Mouse (Mus musculus) forebrain, postnatal 0 days (tissue): ENCODE measurements at regions not wholly inside any gene's neighbourhood (a gene's known extent, or its start where the extent isn't known, plus 50 kb on each side); places are given as distances from the start of the nearest gene placed in this dataset.

ENCODE experiments used
- ATAC-seq: fragments of 200-750 bp; cut with Nextera tagmentation; 2 replicates; pipeline ENCODE4 v1.8.0; 2017; ENCODE audit warnings: mild to moderate bottlenecking, moderate library complexity
- DNase-seq: peaks from one replicate; pipeline ENCODE4 v3.0.0-alpha.2; 2015
- H3K27ac ChIP-seq: fragments of 300-500 bp; sonication (generic); 2 replicates; pipeline ENCODE4 v1.5.1; 2014; ENCODE audit warnings: low read depth, mild to moderate bottlenecking, antibody characterized with exemption, low read length, moderate library complexity, mixed read lengths
- H3K27me3 ChIP-seq: fragments of 300-500 bp; sonication (generic); 2 replicates; pipeline ENCODE4 v1.6.1; 2014; ENCODE audit warnings: mild to moderate bottlenecking, low read length, mixed read lengths; ENCODE audit not compliant: insufficient read depth
- H3K36me3 ChIP-seq: fragments of 300-500 bp; sonication (generic); 2 replicates; pipeline ENCODE4 v1.6.1; 2014; ENCODE audit warnings: mild to moderate bottlenecking, moderate library complexity; ENCODE audit not compliant: insufficient read depth
- H3K4me1 ChIP-seq: fragments of 300-500 bp; sonication (generic); 2 replicates; pipeline ENCODE4 v1.6.1; 2014; ENCODE audit warnings: antibody characterized with exemption; ENCODE audit not compliant: insufficient read depth
- H3K4me2 ChIP-seq: fragments of 300-500 bp; sonication (generic); 2 replicates; pipeline ENCODE4 v1.6.1; 2014; ENCODE audit warnings: low read depth, mild to moderate bottlenecking, moderate library complexity
- H3K4me3 ChIP-seq: fragments of 300-500 bp; sonication (generic); 2 replicates; pipeline ENCODE4 v1.5.1; 2014; ENCODE audit warnings: low read depth, low read length, mixed read lengths
- H3K9ac ChIP-seq: fragments of 300-500 bp; sonication (generic); 2 replicates; pipeline ENCODE4 v1.6.1; 2014; ENCODE audit warnings: mild to moderate bottlenecking
- H3K9me3 ChIP-seq: fragments of 300-500 bp; sonication (generic); 2 replicates; pipeline ENCODE4 v1.6.1; 2016; ENCODE audit warnings: low read length
- CTCF ChIP-seq: sonication (generic); IDR thresholded peaks from 2 replicates; pipeline ENCODE4 v1.5.1; 2016; ENCODE audit warnings: antibody characterized with exemption, control low read depth, low read depth
- WGBS: fragments of 180-500 bp; shearing (Covaris S2); extraction: QIAGEN DNeasy Blood & Tissue Kit; methylation state at CpG from one replicate; pipeline ENCODE4 v1.1.7; 2014; 5-methylcytosine and 5-hydroxymethylcytosine counted together

DNA sequence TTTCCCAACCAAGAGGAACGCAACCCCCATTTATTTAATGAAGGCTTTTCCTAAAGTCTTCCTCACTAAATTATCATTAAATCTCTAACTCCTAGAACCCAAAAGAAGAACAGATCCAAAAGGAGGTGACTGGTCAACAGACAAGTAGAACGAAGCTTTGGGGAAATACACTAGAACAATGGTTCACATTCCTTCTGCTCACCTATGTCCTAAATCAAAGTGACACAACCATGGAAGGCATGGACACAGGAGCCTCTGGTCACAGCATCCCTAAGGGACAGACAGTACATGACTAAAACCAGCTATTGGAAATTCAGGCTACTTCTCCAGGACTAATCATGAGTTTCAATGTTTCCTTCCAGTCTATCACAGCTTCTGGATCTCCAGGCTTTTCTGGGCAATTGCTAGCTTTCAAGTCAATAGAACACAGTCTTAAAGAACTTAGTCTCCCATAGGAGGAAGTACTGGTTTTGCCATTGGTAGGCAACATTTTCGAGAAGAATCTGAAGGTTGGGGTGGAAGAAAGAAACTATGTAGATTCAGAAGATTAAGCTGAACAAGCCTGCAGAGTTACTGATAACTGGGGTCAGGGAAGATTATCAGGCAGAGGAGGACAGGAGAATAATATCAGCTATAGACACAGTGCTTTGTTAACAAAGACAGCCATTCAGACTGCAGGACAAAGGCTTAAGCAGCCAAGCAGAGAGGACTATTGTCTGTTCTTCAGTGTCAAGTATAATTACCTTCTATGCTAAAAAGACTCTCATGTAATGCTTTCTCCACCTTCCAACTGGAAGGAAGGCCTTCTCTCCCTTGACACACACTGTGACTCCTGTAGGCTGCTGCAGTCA lies 65.9 kb upstream of the Vtcn1 start:
- H3K9me3 ChIP-seq, result no peaks in the 10 kb centered on the region
- no peak for DNase-seq
- H3K4me1 ChIP-seq, result no peaks in the 10 kb centered on the region
- WGBS, result 68% methylated on average over 3 of the region's 3 CpGs
- no peak for ATAC-seq
- no peaks in the 10 kb centered on the region for H3K36me3 ChIP-seq
- TF ChIP-seq CTCF, result no peak
- no peak overlapping the region for H3K4me2 ChIP-seq
- H3K9ac ChIP-seq, result no peak overlapping the region
- H3K27ac ChIP-seq, result no peak overlapping the region
- H3K27me3 ChIP-seq, result no peaks in the 10 kb centered on the region
- H3K4me3 ChIP-seq, result no peak overlapping the region

DNA sequence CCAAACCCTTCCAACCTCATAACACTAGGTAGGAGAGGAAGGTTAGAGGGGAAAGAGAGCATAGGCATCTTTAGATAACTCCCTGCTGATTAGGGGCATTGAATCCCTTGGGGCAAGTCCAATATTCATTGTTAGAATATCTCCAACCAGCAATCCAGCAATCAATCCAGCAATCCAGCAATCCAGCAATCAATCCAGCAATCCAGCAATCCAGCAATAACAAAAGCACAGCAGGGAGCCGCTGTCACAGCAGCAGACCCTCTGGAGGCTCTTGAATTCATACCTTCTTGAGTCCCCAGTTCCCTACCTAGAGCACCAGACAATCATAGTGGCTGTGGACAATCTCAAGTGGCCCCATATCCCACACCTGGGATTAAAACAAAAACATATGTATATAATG lies 69.4 kb upstream of the Man1a2 start:
- H3K9me3 ChIP-seq, result no peaks in the 10 kb centered on the region
- H3K9ac ChIP-seq, result no peak overlapping the region
- no peaks in the 10 kb centered on the region for H3K36me3 ChIP-seq
- WGBS, result 85% methylated on average over 1 of the region's 1 CpGs
- no peak overlapping the region for H3K27ac ChIP-seq
- no peak overlapping the region for H3K4me3 ChIP-seq
- no peak for TF ChIP-seq CTCF
- ATAC-seq, result no peak
- DNase-seq, result no peak
- H3K4me1 ChIP-seq, result no peaks in the 10 kb centered on the region
- H3K27me3 ChIP-seq, result no peaks in the 10 kb centered on the region
- no peak overlapping the region for H3K4me2 ChIP-seq

GRCm38 (mm10) chr3:100751211-100751610 lies 65.9 kb upstream of the Man1a2 start:
- Histone ChIP-seq H3K4me2 (no peak overlapping the region), H3K27ac (no peak overlapping the region), H3K4me1 (no peaks in the 10 kb centered on the region), H3K4me3 (no peak overlapping the region), H3K36me3 (no peaks in the 10 kb centered on the region), H3K27me3 (no peaks in the 10 kb centered on the region), H3K9ac (no peak overlapping the region), H3K9me3 (no peaks in the 10 kb centered on the region)
- peak; percentile 11 for DNase-seq
- no peak for TF ChIP-seq CTCF
- 52% methylated on average over 1 of the region's 1 CpGs for WGBS
- no peak for ATAC-seq

DNA sequence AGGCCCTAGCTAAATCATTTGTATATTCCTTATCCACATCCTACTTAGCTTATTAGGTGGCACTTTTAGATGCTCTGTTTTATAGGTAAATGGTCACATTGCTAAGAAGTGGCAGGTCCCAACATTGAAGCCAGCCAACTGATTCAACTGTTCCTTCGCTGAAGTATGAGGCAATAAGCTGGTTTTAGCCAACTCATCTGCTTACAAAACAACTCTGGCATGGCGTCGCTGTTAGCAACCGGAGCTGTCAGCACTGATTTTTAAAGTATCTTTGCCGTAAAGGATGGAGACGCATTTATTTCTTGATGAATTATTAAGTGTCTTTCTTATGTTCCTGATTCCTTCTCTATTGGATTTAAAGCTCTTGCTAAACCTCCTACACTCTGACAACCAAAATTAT lies 63.4 kb upstream of the Man1a2 start:
- no peaks in the 10 kb centered on the region for H3K27me3 ChIP-seq
- H3K9me3 ChIP-seq, result no peaks in the 10 kb centered on the region
- H3K9ac ChIP-seq, result no peak overlapping the region
- H3K4me2 ChIP-seq, result no peak overlapping the region
- H3K36me3 ChIP-seq, result no peaks in the 10 kb centered on the region
- peak; percentile 21 for DNase-seq
- TF ChIP-seq CTCF, result no peak
- 65% methylated on average over 6 of the region's 6 CpGs for WGBS
- H3K4me1 ChIP-seq, result no peaks in the 10 kb centered on the region
- H3K4me3 ChIP-seq, result no peak overlapping the region
- no peak overlapping the region for H3K27ac ChIP-seq
- ATAC-seq, result no peak

DNA sequence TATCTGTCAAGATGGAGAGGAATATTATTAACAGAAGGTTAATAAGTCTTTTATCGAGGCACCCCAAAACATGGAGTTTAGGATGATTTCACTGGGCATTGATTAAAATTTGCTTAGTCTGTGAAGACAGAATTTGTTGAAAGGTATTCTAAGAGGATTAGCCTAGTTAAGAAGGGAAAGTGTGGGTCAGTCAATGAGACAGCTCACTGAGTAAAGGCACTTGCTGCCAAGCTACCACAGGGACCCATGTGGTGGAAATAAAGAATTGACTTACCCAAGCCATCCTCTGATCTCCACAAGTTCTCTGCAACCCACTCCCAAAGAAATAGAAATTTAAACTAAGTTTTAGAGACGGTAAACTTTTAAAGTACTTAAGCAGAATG lies 63.0 kb upstream of the Man1a2 start:
- Histone ChIP-seq H3K27ac (no peak overlapping the region), H3K4me3 (no peak overlapping the region), H3K4me1 (no peaks in the 10 kb centered on the region), H3K36me3 (no peaks in the 10 kb centered on the region), H3K9me3 (no peaks in the 10 kb centered on the region), H3K4me2 (no peak overlapping the region), H3K27me3 (no peaks in the 10 kb centered on the region), H3K9ac (no peak overlapping the region)
- 59% methylated on average over 2 of the region's 2 CpGs for WGBS
- TF ChIP-seq CTCF, result no peak
- ATAC-seq, result no peak
- no peak for DNase-seq

DNA sequence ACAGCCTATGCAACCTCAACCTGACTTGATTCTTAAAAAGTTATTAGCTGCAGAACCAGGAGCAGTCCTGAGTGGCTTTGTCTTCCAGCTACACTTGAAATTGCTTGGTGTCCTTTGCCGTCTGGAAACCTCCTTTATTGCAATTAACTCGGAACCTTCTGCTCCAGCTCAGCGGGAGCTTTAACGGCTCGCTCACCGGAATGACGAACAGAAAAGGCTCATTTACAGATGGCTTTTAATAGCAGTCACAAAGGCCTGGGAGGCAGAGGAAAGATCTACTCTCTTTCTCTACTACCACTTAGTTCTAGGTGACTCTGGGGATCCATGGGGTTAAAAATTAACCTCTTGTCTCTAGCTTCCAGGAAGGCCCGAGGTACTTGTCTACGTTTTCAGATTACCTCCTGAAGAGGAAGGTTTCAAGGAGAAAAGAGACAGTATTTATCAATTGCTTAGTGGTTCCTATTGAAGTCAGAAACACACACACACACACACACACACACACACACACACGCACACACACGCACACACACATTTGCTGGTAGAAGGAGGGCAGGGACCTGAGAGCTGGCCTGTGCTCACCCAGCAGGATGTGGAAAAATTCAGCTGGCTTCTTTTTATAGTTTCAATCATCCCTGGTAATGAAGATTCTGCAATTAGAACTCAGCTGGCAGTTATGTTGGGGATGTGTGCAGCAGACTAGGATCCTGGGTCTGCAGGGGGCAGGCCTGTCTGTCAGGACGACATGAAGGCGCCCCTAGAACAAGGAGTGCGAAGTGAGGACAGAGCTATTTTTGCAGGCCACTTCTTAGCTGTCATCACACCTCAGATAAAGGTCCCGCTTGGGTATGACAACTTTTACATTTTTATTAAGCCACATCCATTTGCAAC lies 62.4 kb upstream of the Man1a2 start:
- ATAC-seq, result peak; percentile 32; the same call in 1 of the 2 replicates
- no peaks in the 10 kb centered on the region for H3K4me1 ChIP-seq
- H3K36me3 ChIP-seq, result no peaks in the 10 kb centered on the region
- H3K4me3 ChIP-seq, result no peak overlapping the region
- no peaks in the 10 kb centered on the region for H3K27me3 ChIP-seq
- no peak overlapping the region for H3K4me2 ChIP-seq
- TF ChIP-seq CTCF, result no peak
- DNase-seq, result peak; percentile 29
- no peak overlapping the region; the same call in 1 of the 2 replicates for H3K27ac ChIP-seq
- no peaks in the 10 kb centered on the region for H3K9me3 ChIP-seq
- H3K9ac ChIP-seq, result no peak overlapping the region
- 31% methylated on average over 15 of the region's 15 CpGs for WGBS

DNA sequence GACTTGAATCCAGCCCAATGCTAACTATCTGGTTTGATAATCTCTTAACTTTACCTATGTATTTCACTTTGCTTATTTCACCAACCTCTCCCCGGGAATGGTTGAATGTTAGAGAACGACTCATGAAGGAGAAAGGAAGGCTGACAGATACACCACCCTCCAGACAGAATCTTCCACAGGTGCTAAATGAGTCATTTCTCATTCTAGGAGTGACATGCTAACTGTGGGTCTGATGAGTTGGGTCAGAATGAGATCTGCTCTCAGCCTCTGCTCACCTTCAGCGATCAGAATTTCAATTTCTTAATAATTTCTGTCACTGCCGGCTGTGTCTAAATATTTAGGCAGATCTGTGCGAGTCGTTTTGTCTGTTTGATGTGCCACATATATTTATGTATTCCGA lies 52.4 kb upstream of the Man1a2 start:
- WGBS, result 67% methylated on average over 7 of the region's 7 CpGs

More for the DNA sequence above, 52.4 kb upstream of the Man1a2 start:
- Histone ChIP-seq H3K9ac (no peak overlapping the region), H3K36me3 (no peaks in the 10 kb centered on the region), H3K4me3 (no peak overlapping the region), H3K9me3 (no peaks in the 10 kb centered on the region), H3K4me1 (no peaks in the 10 kb centered on the region), H3K27me3 (no peaks in the 10 kb centered on the region), H3K27ac (no peak overlapping the region), H3K4me2 (no peak overlapping the region)
- TF ChIP-seq CTCF, result no peak
- DNase-seq (no peak), ATAC-seq (no peak)
